Mouse (Mus musculus) right cerebral cortex, adult 18-20 months (tissue): ENCODE measurements around the gene Dcdc2b.
A peak's percentile ranks its signal among the peaks of the same experiment; 100 is the strongest.

Source experiments
- DNase-seq: peaks from one replicate; pipeline ENCODE4 v3.0.0; 2022; ENCODE audit warnings: mixed read lengths

Gene Dcdc2b

GRCm38 (mm10) chr4:129614093-129614492, at the start of gene Dcdc2b:
TSS of gene Dcdc2b (minus strand) at chr4:129614257.
- no peak for DNase-seq

GRCm38 (mm10) chr4:129662255-129662813, 48.3 kb upstream of the Dcdc2b start:
- no peak for DNase-seq

- no peak for DNase-seq
Observed at GRCm38 (mm10) chr4:129661584-129661983, 47.5 kb upstream of the Dcdc2b start.

GRCm38 (mm10) chr4:129654770-129655169, 40.7 kb upstream of the Dcdc2b start:
- peak; percentile 51 for DNase-seq

GRCm38 (mm10) chr4:129650359-129650758, 36.3 kb upstream of the Dcdc2b start:
- DNase-seq, result no peak

GRCm38 (mm10) chr4:129648656-129649055, 34.6 kb upstream of the Dcdc2b start:
- DNase-seq, result no peak

- peak; percentile 39 for DNase-seq
Observed at GRCm38 (mm10) chr4:129645204-129645603, 31.1 kb upstream of the Dcdc2b start.

- no peak for DNase-seq
Observed at GRCm38 (mm10) chr4:129641756-129642155, 27.7 kb upstream of the Dcdc2b start.

GRCm38 (mm10) chr4:129640638-129641467, 26.8 kb upstream of the Dcdc2b start, which contains the start of gene Txlna:
TSS of gene Txlna (minus strand) at chr4:129641065.
- peak; percentile 98 for DNase-seq

GRCm38 (mm10) chr4:129640101-129640637, 26.1 kb upstream of the Dcdc2b start:
- no peak for DNase-seq

GRCm38 (mm10) chr4:129639221-129639620, 25.2 kb upstream of the Dcdc2b start:
- DNase-seq, result no peak

GRCm38 (mm10) chr4:129633852-129634251, 19.8 kb upstream of the Dcdc2b start:
- DNase-seq, result no peak

GRCm38 (mm10) chr4:129631867-129632266, 17.8 kb upstream of the Dcdc2b start:
- no peak for DNase-seq

GRCm38 (mm10) chr4:129630944-129631343, 16.9 kb upstream of the Dcdc2b start:
- no peak for DNase-seq

- no peak for DNase-seq
Observed at GRCm38 (mm10) chr4:129626035-129626434, 12.0 kb upstream of the Dcdc2b start.

GRCm38 (mm10) chr4:129625496-129625895, 11.4 kb upstream of the Dcdc2b start:
- no peak for DNase-seq

GRCm38 (mm10) chr4:129625029-129625370, 10.9 kb upstream of the Dcdc2b start:
- peak; percentile 69 for DNase-seq

GRCm38 (mm10) chr4:129624281-129625028, 10.4 kb upstream of the Dcdc2b start:
- peak; percentile 94 for DNase-seq

GRCm38 (mm10) chr4:129623681-129624091, 9.6 kb upstream of the Dcdc2b start, which contains the start of gene Ccdc28b:
TSS of gene Ccdc28b (minus strand) at chr4:129623947.
- peak; percentile 71 for DNase-seq

- no peak for DNase-seq
Observed at GRCm38 (mm10) chr4:129622803-129623535, 8.9 kb upstream of the Dcdc2b start.

- DNase-seq, result no peak
Observed at GRCm38 (mm10) chr4:129622120-129622802, 8.2 kb upstream of the Dcdc2b start.

GRCm38 (mm10) chr4:129621283-129621841, 7.3 kb upstream of the Dcdc2b start:
- DNase-seq, result no peak
